Mouse (Mus musculus): Measurements from ENCODE around the gene a. TPM values are rescaled to one million over a fixed set of nuclear protein-coding genes. Genes with fewer than 3 reads are reported as not detected.
"Not testable (repeated sequence)": the region's sequence is repeated elsewhere in the genome, so short reads cannot be mapped to it uniquely, and the experiment has no call there.

a gene
- polyA plus RNA-seq, 1 experiment, result not detected

DNA sequence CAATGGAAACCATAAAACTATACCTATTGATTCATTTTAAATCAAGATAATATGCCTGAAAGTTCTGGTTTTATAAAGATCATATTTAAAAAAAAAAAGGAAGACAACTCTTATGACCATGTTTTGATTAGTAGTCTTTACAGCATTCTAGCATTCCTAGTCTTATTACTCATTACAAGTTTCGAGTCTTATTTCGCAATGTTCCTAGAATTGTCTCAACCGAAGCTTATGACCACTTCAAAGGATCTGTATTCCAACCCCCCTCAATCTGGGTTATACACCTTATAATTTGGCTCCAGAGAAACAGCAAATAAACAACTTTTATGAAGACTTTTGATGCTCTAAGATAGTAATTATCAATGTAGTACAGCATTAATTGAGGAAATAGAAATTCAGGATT, 110.9 kb downstream of the a start:
- TF ChIP-seq CTCF (conservative IDR thresholded peaks at IDR 0.05; ENCODE audit: insufficient read depth, insufficient read length, low read depth, low read length), result no peak
- TF ChIP-seq POLR2A (IDR thresholded peaks at IDR 0.05; ENCODE audit: low read depth, low read length), result no peak
- Histone ChIP-seq H3K27me3 (replicated peaks; ENCODE audit: control insufficient read depth, insufficient read depth, low read length) (no peaks in the 10 kb centered on the region), H3K36me3 (ENCODE audit: control insufficient read depth, insufficient read depth, low read length) (no peaks in the 10 kb centered on the region), H3K4me1 (ENCODE audit: control insufficient read depth, insufficient read depth, low read length) (no peaks in the 10 kb centered on the region), H3K27ac (ENCODE audit: insufficient read depth, low read depth, low read length) (no peak overlapping the region), H3K4me3 (ENCODE audit: insufficient read depth, low read depth, low read length) (no peak overlapping the region)
- 73% methylated on average over 3 of the region's 3 CpGs for WGBS
- no peak for DNase-seq

DNA sequence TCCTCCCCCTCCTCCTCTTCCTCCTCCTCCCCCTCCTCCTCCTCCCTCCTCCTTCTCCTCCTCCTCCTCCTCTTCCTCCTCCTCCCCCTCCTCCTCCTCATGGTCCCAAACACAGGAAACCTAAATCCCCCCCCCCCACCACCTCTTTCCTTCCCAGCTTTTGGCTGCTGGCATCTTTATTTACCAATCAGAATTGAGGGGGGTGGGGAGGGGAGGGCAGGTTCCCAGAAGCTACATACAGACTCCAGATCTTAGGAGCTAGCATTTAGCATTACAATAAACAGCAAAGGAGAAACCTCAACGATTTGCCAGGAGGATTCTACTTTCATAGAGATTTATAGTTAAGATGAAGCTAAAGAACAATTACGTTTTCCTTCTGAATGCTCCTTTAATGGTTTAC, 114.6 kb downstream of the a start:
- Histone ChIP-seq H3K36me3 (ENCODE audit: control insufficient read depth, insufficient read depth, low read length) (no peaks in the 10 kb centered on the region), H3K4me1 (ENCODE audit: control insufficient read depth, insufficient read depth, low read length) (no peaks in the 10 kb centered on the region), H3K27me3 (replicated peaks; ENCODE audit: control insufficient read depth, insufficient read depth, low read length) (no peaks in the 10 kb centered on the region), H3K27ac (ENCODE audit: insufficient read depth, low read depth, low read length) (no peak overlapping the region), H3K4me3 (ENCODE audit: insufficient read depth, low read depth, low read length) (no peak overlapping the region)
- DNase-seq, result no peak
- WGBS, result 50% methylated on average over 2 of the region's 2 CpGs
- TF ChIP-seq CTCF (conservative IDR thresholded peaks at IDR 0.05; ENCODE audit: insufficient read depth, insufficient read length, low read depth, low read length), result no peak
- TF ChIP-seq POLR2A (IDR thresholded peaks at IDR 0.05; ENCODE audit: low read depth, low read length), result no peak

DNA sequence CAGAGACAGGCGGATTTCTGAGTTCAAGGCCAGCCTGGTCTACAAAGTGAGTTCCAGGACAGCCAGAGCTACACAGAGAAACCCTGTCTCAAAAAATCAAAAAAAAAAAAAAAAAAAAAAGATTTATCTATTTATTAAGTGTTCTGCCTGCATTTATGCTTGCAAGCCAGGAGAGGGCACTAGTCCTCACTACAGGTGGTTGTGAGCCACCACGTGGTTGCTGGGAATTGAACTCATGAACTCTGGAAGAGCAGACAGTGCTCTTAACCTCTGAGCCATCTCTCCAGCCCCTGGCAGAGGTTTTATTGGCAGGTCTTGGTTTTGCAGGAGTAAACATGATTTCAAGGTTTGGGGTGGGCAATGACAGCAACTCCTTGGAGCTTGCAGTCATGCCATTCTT, 117.0 kb downstream of the a start:
- peak; percentile 23; the same call in 1 of the 2 replicates for TF ChIP-seq CTCF (conservative IDR thresholded peaks at IDR 0.05; ENCODE audit: insufficient read depth, insufficient read length, low read depth, low read length)
- not testable (repeated sequence) for H3K4me1 ChIP-seq (ENCODE audit: control insufficient read depth, insufficient read depth, low read length); H3K27ac ChIP-seq (ENCODE audit: insufficient read depth, low read depth, low read length); H3K4me3 ChIP-seq (ENCODE audit: insufficient read depth, low read depth, low read length); DNase-seq; H3K36me3 ChIP-seq (ENCODE audit: control insufficient read depth, insufficient read depth, low read length); H3K27me3 ChIP-seq (replicated peaks; ENCODE audit: control insufficient read depth, insufficient read depth, low read length)
- 14% methylated on average over 1 of the region's 2 CpGs for WGBS

DNA sequence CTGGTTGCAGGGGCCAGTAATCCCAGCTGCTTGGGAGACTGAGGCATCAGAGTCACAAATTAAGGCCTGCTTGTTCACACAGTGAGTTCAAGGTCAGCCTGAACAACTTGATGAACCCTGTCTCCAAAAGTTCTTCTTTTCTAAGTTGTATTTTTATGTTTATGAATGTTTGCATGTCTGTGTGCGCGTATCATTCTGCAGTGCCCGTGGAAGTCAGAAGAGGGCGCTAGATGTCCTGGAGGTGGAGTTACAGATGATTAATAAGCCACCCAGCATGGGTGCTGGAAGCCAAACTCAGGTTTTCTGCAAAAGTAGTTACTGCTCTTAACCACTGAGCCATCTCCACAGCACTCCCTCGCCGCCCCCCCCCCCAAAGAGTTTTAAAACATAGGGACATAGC, 118.6 kb downstream of the a start:
- 0 out of 2 replicates have a peak, but pooled peaks have one; percentile 10 for TF ChIP-seq CTCF (conservative IDR thresholded peaks at IDR 0.05; ENCODE audit: insufficient read depth, insufficient read length, low read depth, low read length)
- no peak for TF ChIP-seq POLR2A (IDR thresholded peaks at IDR 0.05; ENCODE audit: low read depth, low read length)
- Histone ChIP-seq H3K4me1 (ENCODE audit: control insufficient read depth, insufficient read depth, low read length) (no peaks in the 10 kb centered on the region), H3K36me3 (ENCODE audit: control insufficient read depth, insufficient read depth, low read length) (no peaks in the 10 kb centered on the region), H3K4me3 (ENCODE audit: insufficient read depth, low read depth, low read length) (no peak overlapping the region), H3K27me3 (replicated peaks; ENCODE audit: control insufficient read depth, insufficient read depth, low read length) (no peaks in the 10 kb centered on the region), H3K27ac (ENCODE audit: insufficient read depth, low read depth, low read length) (no peak overlapping the region)
- 82% methylated on average over 6 of the region's 6 CpGs for WGBS
- DNase-seq, result no peak

DNA sequence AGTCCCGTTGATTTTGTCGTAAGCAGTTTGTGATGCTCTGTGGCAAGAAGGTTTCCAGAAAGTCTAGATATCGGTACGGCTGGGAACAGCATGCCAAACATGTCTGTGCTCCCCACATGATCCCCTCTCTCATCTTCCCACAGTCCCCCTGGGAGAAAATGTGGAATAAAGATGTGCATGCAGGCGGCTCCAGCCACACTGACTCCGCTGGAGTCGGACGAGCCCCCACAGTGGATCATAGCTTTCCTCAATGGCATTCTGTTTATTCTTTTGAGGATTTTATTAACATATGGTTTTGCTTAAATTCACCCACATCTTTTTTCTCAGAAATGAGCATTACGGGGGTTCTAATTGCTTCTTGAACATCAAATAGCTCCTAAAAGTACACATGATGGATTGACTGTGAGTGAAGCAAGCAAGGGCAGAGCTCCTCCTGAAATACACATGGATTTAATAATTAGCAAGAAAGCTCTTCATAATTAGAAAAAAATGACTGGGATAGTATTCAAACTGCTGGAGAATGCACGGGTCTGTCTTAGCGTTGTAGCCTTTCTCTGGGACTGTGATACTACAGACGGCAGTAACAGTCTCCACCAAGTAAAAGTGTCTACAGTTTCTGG, 124.8 kb downstream of the a start:
- Histone ChIP-seq H3K4me3 (ENCODE audit: insufficient read depth, low read depth, low read length) (no peak overlapping the region), H3K36me3 (ENCODE audit: control insufficient read depth, insufficient read depth, low read length) (no peaks in the 10 kb centered on the region), H3K4me1 (ENCODE audit: control insufficient read depth, insufficient read depth, low read length) (no peaks in the 10 kb centered on the region), H3K27me3 (replicated peaks; ENCODE audit: control insufficient read depth, insufficient read depth, low read length) (no peaks in the 10 kb centered on the region), H3K27ac (ENCODE audit: insufficient read depth, low read depth, low read length) (no peak overlapping the region)
- no peak for DNase-seq
- 87% methylated on average over 12 of the region's 12 CpGs for WGBS
- no peak for TF ChIP-seq CTCF (conservative IDR thresholded peaks at IDR 0.05; ENCODE audit: insufficient read depth, insufficient read length, low read depth, low read length)
- TF ChIP-seq POLR2A (IDR thresholded peaks at IDR 0.05; ENCODE audit: low read depth, low read length), result no peak

DNA sequence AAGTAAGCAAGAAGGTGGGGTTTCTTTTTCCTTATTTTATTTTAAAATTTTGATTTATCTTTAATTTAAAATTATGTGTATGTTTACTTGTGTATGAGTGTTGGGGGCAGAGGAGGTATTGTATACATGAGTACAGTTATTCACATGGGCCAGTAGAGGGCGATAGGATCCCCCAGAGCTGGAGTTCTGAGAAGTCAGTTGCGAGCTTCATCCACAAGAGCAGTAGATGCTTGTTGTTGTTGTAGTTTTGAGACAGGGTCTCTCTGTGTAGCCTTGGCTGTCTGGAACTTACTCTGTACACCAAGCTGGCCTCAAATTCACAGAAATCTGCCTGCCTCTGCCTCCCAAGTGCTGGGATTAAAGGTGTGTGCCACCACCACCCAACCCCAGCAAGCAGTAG, 125.3 kb downstream of the a start:
- peak; percentile 33 for DNase-seq

DNA sequence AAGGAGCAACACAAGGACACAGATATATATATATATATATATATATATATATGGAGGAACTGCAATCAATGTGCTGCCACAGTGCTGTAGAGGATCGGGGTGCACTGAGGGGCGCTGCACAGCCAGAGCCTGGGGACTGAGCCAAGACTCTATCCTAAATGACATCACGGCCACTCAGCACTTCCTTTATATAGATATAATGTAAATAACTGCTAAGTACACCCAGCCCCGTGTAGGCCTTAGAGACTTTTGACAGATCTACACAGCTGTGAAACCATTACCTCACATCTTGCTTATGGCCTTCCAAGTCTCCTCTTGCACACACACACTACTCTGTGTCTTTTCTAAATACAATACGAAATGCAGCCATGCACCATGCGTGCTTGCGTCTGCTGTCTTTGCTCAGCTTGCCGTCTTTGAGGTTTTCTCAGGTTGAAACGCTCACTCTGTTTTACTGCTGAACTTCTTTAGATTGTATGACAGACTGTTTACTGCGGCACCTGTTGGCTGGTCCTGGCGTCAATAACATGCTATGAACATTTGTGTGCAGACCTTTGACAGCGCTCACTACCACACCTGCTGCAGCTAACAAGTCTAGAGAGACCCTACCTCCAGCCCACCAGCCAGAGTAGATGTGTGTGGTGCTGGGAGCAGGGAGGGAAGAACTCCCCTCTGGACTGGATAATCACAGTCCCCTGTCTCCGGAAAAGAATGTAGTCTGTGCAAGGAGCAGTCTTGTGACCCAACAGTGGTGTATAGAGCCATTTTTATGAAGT, 126.9 kb downstream of the a start:
- Histone ChIP-seq H3K4me3 (ENCODE audit: insufficient read depth, low read depth, low read length) (no peak overlapping the region), H3K27ac (ENCODE audit: insufficient read depth, low read depth, low read length) (no peak overlapping the region), H3K36me3 (ENCODE audit: control insufficient read depth, insufficient read depth, low read length) (no peaks in the 10 kb centered on the region), H3K27me3 (replicated peaks; ENCODE audit: control insufficient read depth, insufficient read depth, low read length) (no peaks in the 10 kb centered on the region), H3K4me1 (ENCODE audit: control insufficient read depth, insufficient read depth, low read length) (no peaks in the 10 kb centered on the region)
- DNase-seq, result no peak
- WGBS, result 81% methylated on average over 13 of the region's 13 CpGs
- no peak for TF ChIP-seq POLR2A (IDR thresholded peaks at IDR 0.05; ENCODE audit: low read depth, low read length)
- TF ChIP-seq CTCF (conservative IDR thresholded peaks at IDR 0.05; ENCODE audit: insufficient read depth, insufficient read length, low read depth, low read length), result no peak

More for the DNA sequence above, 125.3 kb downstream of the a start:
- TF ChIP-seq POLR2A (IDR thresholded peaks at IDR 0.05; ENCODE audit: low read depth, low read length) (no peak), CTCF (conservative IDR thresholded peaks at IDR 0.05; ENCODE audit: insufficient read depth, insufficient read length, low read depth, low read length) (peak; percentile 62)
- Histone ChIP-seq H3K27me3 (replicated peaks; ENCODE audit: control insufficient read depth, insufficient read depth, low read length) (no peaks in the 10 kb centered on the region), H3K36me3 (ENCODE audit: control insufficient read depth, insufficient read depth, low read length) (no peaks in the 10 kb centered on the region), H3K4me1 (ENCODE audit: control insufficient read depth, insufficient read depth, low read length) (no peaks in the 10 kb centered on the region), H3K4me3 (ENCODE audit: insufficient read depth, low read depth, low read length) (no peak overlapping the region), H3K27ac (ENCODE audit: insufficient read depth, low read depth, low read length) (no peak overlapping the region)
- 12% methylated on average over 2 of the region's 2 CpGs for WGBS
